Mouse (Mus musculus): Measurements from ENCODE around the gene Akap13. TPM values are rescaled to one million over a fixed set of nuclear protein-coding genes. Genes with fewer than 3 reads are reported as not detected.
A peak's percentile ranks its signal among the peaks of the same experiment; 100 is the strongest.
"Not testable (repeated sequence)": the region's sequence is repeated elsewhere in the genome, so short reads cannot be mapped to it uniquely, and the experiment has no call there.

Akap13 gene
- total RNA-seq, 2 experiments from 2014 or later, result 22.5 to 29.6 TPM

DNA sequence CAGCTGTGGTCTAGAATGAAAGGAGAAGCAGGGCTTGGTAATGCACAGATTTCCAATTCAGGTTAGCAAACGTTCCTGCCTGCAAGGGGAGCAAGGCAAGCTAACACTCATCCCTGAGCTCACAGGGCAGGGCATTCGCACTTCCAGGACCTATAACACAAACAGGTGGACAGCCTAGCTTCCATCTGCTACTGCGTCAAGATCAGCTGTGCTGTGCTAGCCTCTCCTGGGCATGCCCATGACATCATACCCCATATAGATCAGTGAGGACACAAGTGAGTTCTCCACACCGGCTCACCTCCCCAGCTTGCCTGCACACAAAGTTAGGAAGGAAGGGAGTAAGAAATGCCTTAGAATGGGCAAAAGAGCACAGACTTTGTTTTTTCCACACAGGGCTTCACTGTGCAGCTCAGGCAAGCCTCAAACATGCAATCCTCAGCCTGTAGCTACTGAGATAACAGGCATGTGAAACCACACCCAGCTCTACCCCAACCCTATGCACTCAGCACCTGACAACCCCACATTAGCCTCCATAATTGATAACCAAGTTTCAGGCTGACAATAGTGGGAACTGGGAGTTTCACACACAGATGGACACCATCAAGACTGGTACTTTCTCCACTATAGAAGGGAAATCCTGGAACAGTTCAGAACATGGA lies 305.5 kb downstream of the Akap13 start:
- intact Hi-C loops (cut with DNase I), result loop anchor here (2.0 kb wide), 1 partner anchor 102 kb away; no protein-coding TSS in a partner anchor
- DNase-seq (ENCODE audit: low spot score in 2 of 2), result not testable (repeated sequence)

- DNase-seq (ENCODE audit: low spot score in 2 of 2); intact Hi-C loops (cut with DNase I): not testable (repeated sequence)
These were observed 306.9 kb downstream of the Akap13 start for GRCm38 (mm10) chr7:75762225-75762624.

DNA sequence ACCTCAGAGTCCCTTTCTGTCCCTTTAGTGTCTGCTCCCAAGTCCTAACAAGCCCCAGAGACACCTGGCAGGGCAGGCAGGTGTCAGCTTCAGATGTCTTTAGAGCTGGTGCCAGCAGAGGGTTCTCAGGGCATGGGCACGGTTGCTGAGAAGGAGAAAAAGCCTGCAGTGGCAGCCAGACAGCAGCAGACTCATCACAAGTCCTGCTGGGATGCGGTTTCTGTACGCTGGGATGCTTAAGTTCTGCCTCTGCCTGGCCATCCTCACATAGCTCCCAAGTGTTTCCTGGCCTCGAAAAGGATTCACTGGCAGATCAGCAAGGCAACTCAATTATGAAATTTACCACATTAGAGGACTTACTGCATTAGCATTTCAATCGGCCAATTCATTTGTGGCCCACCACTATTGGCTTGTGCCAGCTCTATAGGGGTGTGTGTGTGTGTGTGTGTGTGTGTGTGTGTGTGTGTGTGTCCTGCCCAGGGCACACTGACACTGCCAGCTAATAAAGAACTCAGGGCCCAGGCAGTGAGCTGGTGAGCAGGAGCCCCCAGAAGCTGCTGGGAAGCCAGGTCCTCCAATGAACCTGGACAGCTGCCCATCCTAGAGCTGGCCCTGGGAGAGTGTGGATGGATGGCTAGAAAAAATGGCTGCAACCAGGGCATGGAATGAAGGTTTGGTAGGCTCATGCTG lies 311.9 kb downstream of the Akap13 start:
- DNase-seq (ENCODE audit: low spot score in 2 of 2), result not testable (repeated sequence)
- intact Hi-C loops (cut with DNase I), result loop anchor here (5.0 kb wide), 1 partner anchor 85 kb away; no protein-coding TSS in a partner anchor

GRCm38 (mm10) chr7:75768169-75768568 lies 312.8 kb downstream of the Akap13 start:
- DNase-seq (ENCODE audit: low spot score in 2 of 2), result no peak
- intact Hi-C loops (cut with DNase I), result loop anchor here (5.0 kb wide), 1 partner anchor 84 kb away; no protein-coding TSS in a partner anchor

DNA sequence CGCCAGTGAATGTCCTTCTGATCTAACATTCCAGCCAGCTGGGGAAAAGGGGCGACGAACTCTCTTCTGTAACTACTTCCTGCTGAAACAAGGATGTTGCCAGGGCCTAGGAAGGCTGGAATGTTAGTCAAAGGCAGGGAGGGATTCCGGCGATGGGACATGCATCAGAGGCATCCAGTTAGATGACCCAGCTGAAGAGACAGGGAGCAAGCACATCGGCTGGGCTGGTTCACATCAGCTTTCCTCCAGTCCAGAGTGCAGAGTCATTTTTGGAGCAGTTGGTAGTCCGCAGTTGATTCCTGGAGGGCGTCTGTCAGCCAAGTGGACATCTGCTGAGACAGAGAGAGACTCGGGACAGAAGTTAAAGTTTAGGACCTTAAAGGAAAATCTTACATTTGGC lies 314.6 kb downstream of the Akap13 start:
- no peak for DNase-seq (ENCODE audit: low spot score in 2 of 2)
- intact Hi-C loops (cut with DNase I), result loop anchor here (5.0 kb wide), 1 partner anchor 82 kb away; no protein-coding TSS in a partner anchor

DNA sequence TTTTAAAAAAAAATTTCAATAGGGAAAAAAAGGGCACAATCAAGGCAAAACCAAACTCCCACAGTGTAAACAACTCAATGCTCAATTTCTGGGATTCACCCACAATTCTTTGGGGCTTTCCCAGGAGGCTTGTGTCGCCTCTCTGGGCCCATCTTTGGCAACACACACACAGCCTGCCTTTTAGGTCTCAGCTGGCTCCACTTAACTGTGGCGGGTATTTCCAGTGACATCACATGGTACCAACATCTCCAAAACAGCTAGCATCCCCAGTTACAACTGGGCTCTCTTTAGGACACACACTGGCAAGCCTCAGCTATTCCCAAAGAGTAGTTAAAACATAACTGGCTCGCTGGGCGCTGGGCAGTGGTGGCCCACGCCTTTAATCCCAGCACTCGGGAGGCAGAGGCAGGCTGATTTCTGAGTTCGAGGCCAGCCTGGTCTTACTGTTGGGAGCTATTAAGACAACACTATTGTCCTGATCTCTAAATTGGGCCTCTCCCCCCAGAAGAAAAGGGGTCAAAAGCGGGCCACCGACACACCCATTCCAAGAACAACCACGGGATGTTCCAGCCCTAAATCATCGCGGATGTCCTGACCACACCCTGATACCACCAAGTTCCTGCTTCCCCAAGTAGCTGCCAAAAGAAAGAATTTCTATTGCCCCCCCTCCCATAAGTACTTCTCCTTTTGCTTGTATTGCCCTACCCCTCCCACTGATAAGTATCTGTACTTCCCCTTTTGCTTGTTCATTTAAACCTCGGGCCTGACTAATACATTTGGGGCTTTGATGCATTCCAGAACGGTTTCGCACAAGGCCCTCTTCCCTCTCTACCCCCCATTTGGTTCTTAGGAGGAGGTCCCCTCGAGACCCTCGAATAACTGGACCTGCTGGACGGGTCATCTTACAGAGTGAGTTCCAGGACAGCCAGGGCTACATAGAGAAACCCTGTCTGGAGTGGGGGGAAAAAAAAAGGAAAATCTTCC lies 319.1 kb downstream of the Akap13 start:
- DNase-seq (ENCODE audit: low spot score in 2 of 2); intact Hi-C loops (cut with DNase I): not testable (repeated sequence)

DNA sequence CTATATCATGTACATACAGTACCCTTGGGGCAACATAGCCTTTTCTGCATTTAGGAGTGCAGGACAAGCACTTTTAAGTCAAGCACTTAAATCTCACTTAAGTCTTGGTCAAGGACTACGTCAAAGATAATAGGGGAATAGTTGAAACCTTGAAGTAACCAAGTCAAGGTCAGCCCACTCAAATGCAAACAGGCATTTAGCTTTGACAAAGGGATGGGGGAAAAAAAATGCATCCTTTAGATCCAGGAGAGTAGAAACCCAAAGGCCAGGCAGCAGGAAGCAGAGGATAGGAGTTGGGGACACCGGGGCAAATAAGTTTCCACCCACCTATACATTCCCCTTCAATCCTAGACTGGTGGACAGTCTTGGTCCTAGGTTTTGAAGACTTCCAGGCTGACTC lies 322.7 kb downstream of the Akap13 start:
- intact Hi-C loops (cut with DNase I), result no loop called here
- no peak for DNase-seq (ENCODE audit: low spot score in 2 of 2)

DNA sequence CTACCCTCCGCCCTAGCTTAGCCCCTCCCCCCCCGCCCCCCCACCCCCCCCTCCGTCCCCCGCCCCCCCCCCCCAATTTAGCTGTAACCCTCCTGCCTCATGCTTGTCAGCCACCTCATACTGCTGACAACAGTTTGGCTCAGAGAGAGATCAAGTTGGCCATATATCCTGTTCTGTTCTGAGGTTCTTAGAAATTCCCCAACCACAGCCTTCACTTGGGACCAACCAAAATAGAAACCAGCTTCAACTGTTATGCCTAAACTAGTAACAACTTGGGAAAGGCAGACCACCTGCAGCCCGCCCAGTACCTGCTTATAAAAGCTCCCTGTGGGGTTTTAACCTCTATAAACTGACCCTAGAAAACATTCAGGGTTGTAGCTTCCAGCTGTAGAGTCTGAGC lies 325.5 kb downstream of the Akap13 start:
- no peak for DNase-seq (ENCODE audit: low spot score in 2 of 2)
- intact Hi-C loops (cut with DNase I), result no loop called here

DNA sequence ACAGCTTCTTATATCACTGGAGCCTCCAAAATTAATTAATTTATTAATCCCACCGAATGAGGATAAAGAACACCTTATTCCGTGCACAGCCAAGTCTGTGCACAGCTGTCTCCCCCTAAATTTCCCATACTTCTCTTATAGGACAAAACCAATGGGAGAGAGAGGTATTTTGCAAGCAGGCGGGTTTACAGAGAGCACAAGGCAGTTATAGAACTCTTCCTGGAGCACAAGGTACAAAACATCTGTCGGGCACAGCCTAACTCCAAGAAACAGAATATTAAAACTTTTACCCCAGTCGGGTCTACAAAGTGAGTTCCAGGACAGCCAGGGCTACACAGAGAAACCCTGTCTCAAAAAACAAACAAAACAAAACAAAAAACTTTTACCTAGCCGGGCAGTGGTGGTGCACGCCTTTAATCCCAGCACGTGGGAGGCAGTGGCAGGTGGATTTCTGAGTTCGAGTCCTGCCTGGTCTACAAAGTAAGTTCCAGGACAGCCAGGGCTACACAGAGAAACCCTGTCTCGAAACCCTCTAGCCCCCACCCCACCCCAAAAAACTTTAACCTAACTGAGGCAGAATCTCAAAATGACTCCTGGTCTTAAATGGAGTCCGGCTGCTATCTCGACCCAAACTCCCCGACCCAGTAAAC lies 326.1 kb downstream of the Akap13 start:
- DNase-seq (ENCODE audit: low spot score in 2 of 2), result no peak
- intact Hi-C loops (cut with DNase I), result no loop called here

DNA sequence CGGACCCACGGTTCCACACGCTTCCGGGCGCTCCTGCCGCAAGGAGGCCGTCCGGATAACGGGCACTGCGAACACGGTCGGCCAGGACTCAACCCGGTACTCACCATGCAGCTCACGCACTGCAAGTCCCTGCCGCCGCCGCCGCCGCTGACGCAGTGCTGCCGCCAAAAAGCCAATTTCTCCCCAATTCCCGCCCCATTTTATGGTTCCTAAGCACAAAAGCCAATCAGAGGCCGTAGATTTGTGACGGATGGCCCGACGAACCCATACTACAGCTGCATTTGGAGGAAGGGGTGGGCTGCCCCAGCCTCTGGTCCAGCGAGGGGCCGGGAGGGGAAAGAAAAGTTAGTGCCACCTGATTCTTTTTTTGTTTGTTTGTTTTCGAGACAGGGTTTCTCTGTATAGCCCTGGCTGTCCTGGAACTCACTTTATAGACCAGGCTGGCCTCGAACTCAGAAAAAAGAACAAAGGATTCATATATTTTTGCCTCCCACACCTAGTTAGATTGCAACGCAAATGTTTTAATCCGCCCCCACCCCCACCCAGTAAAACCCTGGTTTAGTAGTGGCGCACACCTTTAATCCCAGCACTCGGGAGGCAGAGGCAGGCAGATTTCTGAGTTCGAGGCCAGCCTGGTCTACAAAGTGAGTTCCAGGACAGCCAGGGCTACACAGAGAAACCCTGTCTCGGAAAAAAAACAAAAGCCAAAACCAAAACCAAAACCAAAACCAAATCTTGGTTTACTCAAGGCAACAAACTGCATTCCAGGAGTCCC lies 326.8 kb downstream of the Akap13 start:
- DNase-seq (ENCODE audit: low spot score in 2 of 2), result peak; percentile 85 to 86
- intact Hi-C loops (cut with DNase I), result no loop called here

GRCm38 (mm10) chr7:75782723-75783011 lies 327.3 kb downstream of the Akap13 start:
- intact Hi-C loops (cut with DNase I), result no loop called here
- DNase-seq (ENCODE audit: low spot score in 2 of 2), result no peak

- no peak for DNase-seq (ENCODE audit: low spot score in 2 of 2)
- intact Hi-C loops (cut with DNase I), result no loop called here
These were observed 330.3 kb downstream of the Akap13 start for GRCm38 (mm10) chr7:75785388-75786328.

DNA sequence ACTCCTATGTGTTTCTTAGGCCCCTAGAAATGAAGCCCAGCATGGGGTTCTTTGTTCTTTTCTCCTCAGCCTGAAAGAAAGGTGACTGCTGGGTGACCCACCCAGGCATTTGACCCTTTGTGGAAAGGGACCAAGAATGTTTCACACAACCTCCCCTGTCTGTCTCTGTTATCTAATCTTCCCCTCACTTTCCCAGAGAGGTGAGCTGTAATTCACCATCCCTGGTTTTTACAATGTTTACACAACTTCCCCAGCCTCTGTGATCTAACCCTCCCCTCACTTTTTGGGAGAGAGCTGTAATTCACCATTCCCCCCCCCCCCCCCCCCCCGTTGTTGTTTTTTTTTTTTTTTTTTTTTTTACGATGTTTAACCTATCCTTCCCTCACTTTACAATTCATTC lies 331.5 kb downstream of the Akap13 start:
- no peak for DNase-seq (ENCODE audit: low spot score in 2 of 2)
- intact Hi-C loops (cut with DNase I), result no loop called here

GRCm38 (mm10) chr7:75787371-75787770 lies 332.0 kb downstream of the Akap13 start:
- intact Hi-C loops (cut with DNase I), result no loop called here
- no peak for DNase-seq (ENCODE audit: low spot score in 2 of 2)

- intact Hi-C loops (cut with DNase I); DNase-seq (ENCODE audit: low spot score in 2 of 2): not testable (repeated sequence)
These were observed 332.9 kb downstream of the Akap13 start for GRCm38 (mm10) chr7:75788069-75788800.

GRCm38 (mm10) chr7:75788801-75789135 lies 333.4 kb downstream of the Akap13 start:
- DNase-seq (ENCODE audit: low spot score in 2 of 2); intact Hi-C loops (cut with DNase I): not testable (repeated sequence)

DNA sequence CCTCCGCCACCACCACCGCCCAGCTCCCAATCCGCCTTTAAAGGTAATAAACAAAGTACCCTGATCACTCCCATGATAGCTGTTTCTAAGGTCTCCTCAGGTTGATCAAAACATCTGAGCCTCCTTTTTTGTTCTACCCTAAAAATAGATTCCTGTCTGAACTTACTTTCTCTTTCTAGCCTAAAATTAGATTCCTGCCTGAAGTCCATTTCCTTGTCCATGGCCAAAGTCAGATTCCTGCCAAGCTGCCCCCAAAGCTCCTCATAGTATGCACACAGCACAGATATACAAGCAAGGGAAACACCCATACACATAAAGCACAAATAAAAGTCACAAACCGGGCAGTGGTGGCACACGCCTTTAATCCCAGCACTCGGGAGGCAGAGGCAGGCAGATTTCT lies 334.4 kb downstream of the Akap13 start:
- DNase-seq (ENCODE audit: low spot score in 2 of 2), result no peak
- intact Hi-C loops (cut with DNase I), result no loop called here

All from left cerebral cortex, postnatal 14 days (tissue).